Mouse (Mus musculus): Measurements from ENCODE around the gene 4930402K13Rik.
A peak's percentile ranks its signal among the peaks of the same experiment; 100 is the strongest.
"Not testable (repeated sequence)": the region's sequence is repeated elsewhere in the genome, so short reads cannot be mapped to it uniquely, and the experiment has no call there.

Gene 4930402K13Rik

DNA sequence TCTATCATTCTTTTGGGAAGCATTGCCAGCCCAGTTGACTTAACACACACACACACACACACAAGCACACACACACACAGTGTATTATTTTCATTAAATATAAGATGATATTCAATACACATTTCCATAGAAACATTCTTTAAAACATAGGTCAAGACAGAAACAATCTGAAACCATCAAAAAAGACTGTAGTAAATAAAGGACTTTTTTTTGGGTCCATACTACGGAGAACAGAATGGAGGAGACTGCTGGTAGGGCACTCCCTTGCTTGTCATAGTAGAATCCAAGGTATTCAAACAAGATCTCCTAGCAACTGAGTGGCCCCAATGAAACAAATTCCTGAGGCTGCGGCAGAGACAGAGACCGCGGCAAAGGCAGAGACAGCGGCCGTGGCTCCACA lies at the start of gene 4930402K13Rik:
Gene 4930402K13Rik (plus strand): TSS at position 301 of the 400 bp plus-strand sequence.
- DNase-seq: no peak

- DNase-seq: peak; percentile 68 to 79
These were observed 43.4 kb upstream of the 4930402K13Rik start for GRCm38 (mm10) chrX:9060952-9061351.

- no peak for DNase-seq
These were observed 42.3 kb upstream of the 4930402K13Rik start for GRCm38 (mm10) chrX:9062101-9062500.

- not testable (repeated sequence) for DNase-seq
These were observed 41.6 kb upstream of the 4930402K13Rik start, which contains the start of gene Fthl17f for GRCm38 (mm10) chrX:9062715-9063114. TSS of gene Fthl17f (plus strand) at chrX:9063015.

DNA sequence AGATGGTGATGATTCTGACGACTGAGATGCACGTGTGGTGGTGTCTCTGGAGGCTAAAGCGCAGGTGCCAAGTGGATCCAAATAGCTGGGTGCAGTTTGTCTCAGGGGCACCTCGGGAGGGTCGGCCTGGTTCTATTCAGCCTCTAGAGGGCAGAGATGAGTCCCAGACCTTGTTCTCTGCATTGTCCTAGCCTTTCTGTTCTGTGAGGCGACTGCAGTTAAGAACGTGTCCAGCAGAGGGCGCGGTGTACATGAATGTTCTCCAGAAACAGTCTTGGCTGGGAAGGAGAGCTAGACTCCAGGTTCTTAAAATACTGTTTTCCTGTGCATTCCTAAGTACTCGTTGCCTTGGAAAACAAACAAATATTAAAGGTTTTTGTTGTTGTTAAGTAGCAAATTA lies 26.7 kb upstream of the 4930402K13Rik start:
- peak; percentile 31 to 86 for DNase-seq

GRCm38 (mm10) chrX:9095066-9095465 lies 9.3 kb upstream of the 4930402K13Rik start:
- not testable (repeated sequence) for DNase-seq

DNA sequence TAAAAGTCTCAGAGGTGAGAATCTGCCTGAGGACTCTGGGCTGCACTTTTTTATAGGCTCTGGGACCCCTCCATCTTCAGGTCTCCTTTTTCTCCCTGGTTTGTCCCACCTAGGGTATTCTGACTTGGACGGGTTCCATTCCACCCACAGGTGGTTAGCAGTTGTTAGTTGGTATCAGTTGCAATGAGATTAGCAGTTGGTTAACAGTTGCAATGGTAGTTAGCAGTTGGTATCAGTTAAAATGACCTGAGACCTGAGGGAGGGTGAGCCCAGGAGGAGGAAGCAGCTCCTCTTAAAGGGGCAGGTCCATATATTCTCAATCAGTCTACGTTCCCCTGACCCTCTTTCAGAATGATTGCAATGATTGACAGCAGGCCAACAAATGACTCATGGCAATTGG lies 6.0 kb downstream of the 4930402K13Rik start:
- DNase-seq: no peak

DNA sequence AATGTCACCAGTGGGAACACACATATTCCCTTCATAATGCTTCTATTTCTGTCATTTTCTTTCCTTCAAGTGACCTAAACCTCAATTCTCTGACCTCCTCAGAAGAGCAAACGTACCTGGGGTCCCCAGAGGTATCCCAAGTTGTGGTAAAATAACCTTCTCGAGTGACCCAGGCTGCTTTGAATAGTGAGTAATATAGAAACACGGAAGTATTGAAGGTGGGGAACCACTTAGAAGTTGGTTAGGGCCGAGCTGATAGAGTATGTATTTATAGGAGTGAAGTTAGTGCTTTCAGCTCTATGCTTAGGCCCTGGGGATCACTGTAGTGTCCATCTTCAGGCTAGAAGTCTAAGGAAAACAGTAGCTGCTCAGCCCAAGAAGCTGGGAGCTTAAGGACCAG lies 20.6 kb downstream of the 4930402K13Rik start:
- no peak for DNase-seq

GRCm38 (mm10) chrX:9128317-9128831 lies 24.0 kb downstream of the 4930402K13Rik start:
- DNase-seq: peak; percentile 13 to 37

GRCm38 (mm10) chrX:9139290-9139948 lies 35.1 kb downstream of the 4930402K13Rik start:
- no peak for DNase-seq

GRCm38 (mm10) chrX:9142669-9143068 lies 38.3 kb downstream of the 4930402K13Rik start:
- DNase-seq: no peak

Measured in kidney, adult 8-10 months (tissue).